Mouse (Mus musculus) forebrain, embryonic 12.5 days (tissue): ENCODE measurements at regions not wholly inside any gene's neighbourhood (a gene's known extent, or its start where the extent isn't known, plus 50 kb on each side); places are given as distances from the start of the nearest gene placed in this dataset.
A peak's percentile ranks its signal among the peaks of the same experiment; 100 is the strongest.

Experiments
- ATAC-seq: fragments of 200-750 bp; cut with Nextera tagmentation; 2 replicates; pipeline ENCODE4 v1.8.0; 2017; ENCODE audit warnings: moderate TSS enrichment; ENCODE audit not compliant: low FRiP score
- H3K27ac ChIP-seq: fragments of 300-500 bp; sonication (generic); 2 replicates; pipeline ENCODE4 v1.5.1; 2016; ENCODE audit warnings: mild to moderate bottlenecking
- H3K27me3 ChIP-seq: fragments of 300-500 bp; sonication (generic); 2 replicates; pipeline ENCODE4 v1.6.1; 2016; ENCODE audit warnings: mild to moderate bottlenecking
- H3K36me3 ChIP-seq: fragments of 300-500 bp; sonication (generic); replicated peaks from 2 replicates; pipeline ENCODE4 v1.6.1; 2016; ENCODE audit warnings: mild to moderate bottlenecking
- H3K4me1 ChIP-seq: fragments of 300-500 bp; sonication (generic); 2 replicates; pipeline ENCODE4 v1.6.1; 2016
- H3K4me2 ChIP-seq: fragments of 300-500 bp; sonication (generic); 2 replicates; pipeline ENCODE4 v1.6.1; 2016; ENCODE audit warnings: mild to moderate bottlenecking, moderate library complexity
- H3K4me3 ChIP-seq: fragments of 300-500 bp; sonication (generic); replicated peaks from 2 replicates; pipeline ENCODE4 v1.5.1; 2016; ENCODE audit warnings: mild to moderate bottlenecking
- H3K9ac ChIP-seq: fragments of 300-500 bp; sonication (generic); 2 replicates; pipeline ENCODE4 v1.6.1; 2016; ENCODE audit warnings: mild to moderate bottlenecking
- H3K9me3 ChIP-seq: fragments of 300-500 bp; sonication (generic); 2 replicates; pipeline ENCODE4 v1.6.1; 2016
- WGBS: fragments of 180-500 bp; shearing (Covaris S2); methylation state at CpG from one replicate; pipeline ENCODE4 v1.1.7; 2016; 5-methylcytosine and 5-hydroxymethylcytosine counted together

DNA sequence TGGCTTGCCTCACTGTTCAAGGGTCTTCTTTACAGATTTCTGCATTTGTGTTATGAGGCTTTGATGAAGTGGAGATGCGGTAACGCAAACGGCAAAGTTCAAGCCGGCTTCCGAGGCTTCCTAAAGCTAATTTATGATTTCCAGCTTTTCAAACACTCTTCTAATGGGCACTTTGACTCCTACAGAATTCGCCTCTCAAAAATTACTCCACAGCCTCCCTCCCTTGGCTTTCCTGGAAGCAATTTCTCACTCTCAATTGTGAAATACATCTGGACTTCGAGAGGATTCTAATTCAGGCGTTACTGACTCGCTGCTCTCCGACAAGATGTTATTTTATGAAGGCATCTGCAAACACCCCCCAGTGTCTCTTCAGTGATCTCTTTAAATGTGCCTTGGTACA is 157.2 kb downstream of the Drd1 start:
- Histone ChIP-seq H3K4me3 (no peak overlapping the region), H3K9ac (no peak overlapping the region), H3K4me2 (no peak overlapping the region), H3K4me1 (peaks cover 4% of the 10 kb centered on the region), H3K27ac (no peak overlapping the region), H3K9me3 (peaks cover 9% of the 10 kb centered on the region; the same call in 1 of the 2 replicates), H3K36me3 (no peaks in the 10 kb centered on the region), H3K27me3 (no peaks in the 10 kb centered on the region)
- WGBS = 63% methylated on average over 10 of the region's 10 CpGs
- ATAC-seq = no peak

DNA sequence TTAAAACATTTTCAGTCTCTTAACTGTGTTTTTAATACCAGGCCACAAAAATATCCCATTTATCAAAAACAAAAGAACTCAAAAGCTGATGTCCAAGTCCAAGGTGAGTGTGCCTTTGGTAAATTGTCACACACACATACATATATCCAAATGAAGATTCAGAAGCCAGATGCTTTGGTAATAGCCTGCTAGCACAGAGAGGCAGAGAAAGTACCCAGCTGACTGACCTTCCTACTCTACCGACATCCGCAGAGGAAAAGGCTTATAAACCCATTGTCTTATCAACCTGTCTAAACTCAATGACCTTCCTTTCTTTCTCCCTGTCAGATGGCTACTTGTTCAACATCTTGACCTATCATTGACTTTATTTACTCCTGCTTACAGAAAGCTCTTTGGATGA is 158.3 kb downstream of the Drd1 start:
- H3K36me3 ChIP-seq = no peaks in the 10 kb centered on the region
- peaks cover 9% of the 10 kb centered on the region; the same call in 1 of the 2 replicates for H3K9me3 ChIP-seq
- H3K27me3 ChIP-seq = no peaks in the 10 kb centered on the region
- H3K4me1 ChIP-seq = no peaks in the 10 kb centered on the region
- H3K27ac ChIP-seq = no peak overlapping the region
- WGBS = 98% methylated on average over 2 of the region's 2 CpGs
- no peak overlapping the region for H3K4me2 ChIP-seq
- no peak overlapping the region for H3K4me3 ChIP-seq
- no peak for ATAC-seq
- no peak overlapping the region for H3K9ac ChIP-seq

DNA sequence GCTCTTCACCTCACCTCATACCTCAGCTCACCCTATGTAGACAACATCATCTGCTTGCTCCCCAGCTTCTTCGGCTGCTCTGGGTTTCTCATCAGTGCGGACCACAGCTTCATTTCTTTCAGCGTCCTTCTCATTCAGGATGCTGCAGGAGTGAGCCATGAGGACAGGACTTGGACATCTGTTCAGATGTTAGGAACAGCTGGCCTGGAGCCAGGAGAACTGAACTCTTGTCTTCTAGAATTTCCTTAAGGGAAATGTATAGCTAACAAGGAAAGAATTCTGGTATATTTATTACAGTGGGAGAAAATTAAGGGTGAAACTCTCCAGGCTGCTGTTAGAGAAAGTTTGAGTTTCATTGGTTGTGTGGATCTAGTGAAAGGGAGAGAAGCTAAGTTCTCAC is 167.1 kb downstream of the Drd1 start:
- ATAC-seq = no peak
- H3K27me3 ChIP-seq = no peaks in the 10 kb centered on the region
- H3K9me3 ChIP-seq = no peaks in the 10 kb centered on the region
- no peak overlapping the region for H3K4me2 ChIP-seq
- no peaks in the 10 kb centered on the region for H3K4me1 ChIP-seq
- no peaks in the 10 kb centered on the region for H3K36me3 ChIP-seq
- H3K9ac ChIP-seq = no peak overlapping the region
- no peak overlapping the region for H3K27ac ChIP-seq
- no peak overlapping the region for H3K4me3 ChIP-seq
- WGBS = 97% methylated on average over 3 of the region's 3 CpGs

DNA sequence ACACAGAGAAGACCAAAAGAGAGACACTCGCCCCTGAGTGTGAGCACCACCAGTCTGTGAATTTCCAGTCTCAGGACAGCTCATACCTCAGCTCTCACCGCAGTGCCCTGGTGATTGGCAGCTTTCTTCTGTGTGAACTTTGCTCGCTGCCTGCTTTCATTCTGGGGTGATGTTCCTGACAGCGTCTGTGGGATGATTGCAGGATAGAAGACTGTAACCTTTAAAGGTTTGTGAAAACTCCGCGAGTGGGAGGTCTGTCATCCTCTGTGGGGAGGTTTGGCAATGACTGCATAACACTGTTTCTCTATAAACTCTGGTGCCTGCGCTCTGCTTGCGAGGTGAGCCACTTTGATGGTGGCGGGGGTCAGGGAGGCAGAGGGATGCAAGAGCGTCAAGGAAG is 169.7 kb downstream of the Drd1 start:
- Histone ChIP-seq H3K4me3 (no peak overlapping the region), H3K4me1 (peaks cover 3% of the 10 kb centered on the region; the same call in 1 of the 2 replicates), H3K9me3 (no peaks in the 10 kb centered on the region), H3K36me3 (no peaks in the 10 kb centered on the region), H3K27me3 (no peaks in the 10 kb centered on the region), H3K9ac (no peak overlapping the region), H3K4me2 (no peak overlapping the region), H3K27ac (no peak overlapping the region)
- 85% methylated on average over 10 of the region's 10 CpGs for WGBS
- no peak for ATAC-seq

DNA sequence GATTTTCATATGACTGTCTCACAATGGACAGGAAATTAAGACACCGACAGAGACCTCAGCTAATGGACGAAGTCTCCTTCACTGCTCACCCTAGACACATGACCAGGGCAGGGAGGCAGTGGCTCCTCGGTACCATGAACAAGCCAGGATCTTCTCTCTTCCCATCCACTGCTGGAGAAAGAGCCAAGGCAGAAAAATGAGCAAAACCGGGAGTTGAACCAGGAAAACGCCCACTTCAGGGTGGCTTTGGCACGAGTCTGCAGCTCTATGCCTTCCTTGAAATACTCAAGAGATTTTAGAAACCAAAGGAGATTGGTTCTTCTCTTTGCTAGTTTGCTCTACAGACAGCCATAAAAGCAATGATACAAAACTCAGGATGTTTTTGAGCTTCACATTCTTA is 172.3 kb downstream of the Drd1 start:
- ATAC-seq = no peak
- H3K4me3 ChIP-seq = no peak overlapping the region
- WGBS = 87% methylated on average over 6 of the region's 6 CpGs
- no peaks in the 10 kb centered on the region for H3K27me3 ChIP-seq
- H3K4me1 ChIP-seq = peaks cover 4% of the 10 kb centered on the region; the same call in 1 of the 2 replicates
- H3K9me3 ChIP-seq = no peaks in the 10 kb centered on the region
- no peak overlapping the region for H3K9ac ChIP-seq
- no peak overlapping the region for H3K27ac ChIP-seq
- H3K4me2 ChIP-seq = no peak overlapping the region
- no peaks in the 10 kb centered on the region for H3K36me3 ChIP-seq

DNA sequence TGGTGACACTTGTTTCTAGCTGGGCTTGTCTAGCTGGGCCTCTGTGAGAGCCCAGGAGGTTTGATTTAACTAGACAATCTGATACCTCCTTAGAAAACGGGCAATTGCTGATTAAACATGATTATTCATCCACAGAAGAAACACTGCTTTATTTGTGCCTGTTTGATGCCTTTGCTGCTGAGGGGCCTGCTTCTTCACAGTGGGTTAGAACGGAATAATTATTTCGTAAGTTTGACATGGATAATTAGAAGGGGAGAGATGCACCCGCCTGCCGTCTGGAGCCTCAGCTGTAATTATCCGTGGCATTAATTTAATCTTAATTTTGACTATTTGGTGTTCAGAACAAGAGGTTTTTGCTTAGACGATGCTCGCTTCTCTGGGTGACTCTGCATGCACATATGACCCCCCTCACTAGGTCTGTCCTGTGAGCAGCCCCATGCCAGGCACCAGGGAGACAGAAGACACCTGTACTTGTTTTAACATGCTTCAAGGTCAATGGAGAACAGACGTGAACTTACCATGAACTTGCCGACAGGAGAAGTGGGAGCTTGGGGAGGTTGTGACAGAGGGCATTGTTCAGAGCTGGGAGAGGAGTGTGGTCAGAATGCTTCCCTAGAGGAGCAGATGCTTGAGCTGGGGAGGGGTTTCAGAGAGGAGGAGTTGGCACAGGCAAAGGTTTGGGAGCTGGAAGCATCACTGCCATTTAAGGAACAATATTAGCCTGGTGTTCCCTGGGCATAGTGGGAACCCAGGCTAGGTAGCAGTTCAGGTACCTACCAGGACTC is 174.8 kb downstream of the Drd1 start:
- Histone ChIP-seq H3K27me3 (no peaks in the 10 kb centered on the region), H3K4me2 (no peak overlapping the region), H3K36me3 (no peaks in the 10 kb centered on the region), H3K4me1 (peaks cover 4% of the 10 kb centered on the region; the same call in 1 of the 2 replicates), H3K9ac (no peak overlapping the region), H3K4me3 (no peak overlapping the region), H3K9me3 (no peaks in the 10 kb centered on the region), H3K27ac (0 out of 2 replicates have a peak overlapping the region, but pooled peaks have one; percentile 13)
- WGBS = 47% methylated on average over 10 of the region's 10 CpGs
- no peak for ATAC-seq

DNA sequence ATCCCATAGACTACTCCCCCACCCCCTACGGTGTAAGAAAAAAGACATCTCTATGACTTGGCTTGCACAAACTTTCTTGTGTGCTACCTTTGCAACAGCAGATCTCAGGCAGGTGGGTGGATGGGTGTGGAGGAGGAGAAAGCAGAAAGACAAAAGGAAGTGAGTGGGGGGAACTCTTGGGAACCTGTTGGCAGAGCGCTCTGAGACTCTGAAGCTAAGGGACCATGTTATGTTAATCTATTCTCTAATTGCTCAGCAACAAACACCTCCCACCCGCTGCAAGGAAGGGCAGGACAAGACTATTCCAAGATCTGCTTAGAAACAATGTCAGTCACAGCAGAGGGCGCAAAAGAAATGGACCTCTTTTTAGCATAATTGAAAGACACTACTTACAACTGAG is 180.0 kb downstream of the Drd1 start:
- H3K4me2 ChIP-seq = no peak overlapping the region
- H3K27me3 ChIP-seq = no peaks in the 10 kb centered on the region
- WGBS = 77% methylated on average over 4 of the region's 4 CpGs

DNA sequence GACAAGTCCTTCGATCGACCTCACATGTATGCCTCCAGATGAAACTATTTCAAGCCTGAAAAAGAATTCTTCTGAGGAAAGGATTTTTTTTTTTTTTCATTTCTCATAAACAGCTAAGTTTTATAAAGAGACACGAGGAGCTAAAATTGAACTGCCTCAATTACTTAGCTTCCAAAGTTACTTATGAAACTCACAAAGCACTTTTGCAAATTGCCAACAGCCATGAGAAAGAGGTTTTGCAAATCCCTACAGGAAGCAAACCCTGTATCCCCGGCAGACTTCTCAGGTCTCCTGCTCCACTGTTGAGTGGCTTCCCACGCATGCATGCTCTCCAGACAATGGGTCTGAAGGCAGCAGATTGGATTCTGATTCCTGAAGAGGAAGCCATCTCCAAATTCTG is 190.2 kb downstream of the Drd1 start:
- no peaks in the 10 kb centered on the region for H3K9me3 ChIP-seq

More for the DNA sequence above, 180.0 kb downstream of the Drd1 start:
- H3K9ac ChIP-seq = no peak overlapping the region
- no peaks in the 10 kb centered on the region for H3K36me3 ChIP-seq
- H3K4me3 ChIP-seq = no peak overlapping the region
- H3K9me3 ChIP-seq = 0 out of 2 replicates have a peak, but pooled peaks cover 4% of the 10 kb centered on the region
- ATAC-seq = no peak
- H3K4me1 ChIP-seq = no peaks in the 10 kb centered on the region
- H3K27ac ChIP-seq = no peak overlapping the region

DNA sequence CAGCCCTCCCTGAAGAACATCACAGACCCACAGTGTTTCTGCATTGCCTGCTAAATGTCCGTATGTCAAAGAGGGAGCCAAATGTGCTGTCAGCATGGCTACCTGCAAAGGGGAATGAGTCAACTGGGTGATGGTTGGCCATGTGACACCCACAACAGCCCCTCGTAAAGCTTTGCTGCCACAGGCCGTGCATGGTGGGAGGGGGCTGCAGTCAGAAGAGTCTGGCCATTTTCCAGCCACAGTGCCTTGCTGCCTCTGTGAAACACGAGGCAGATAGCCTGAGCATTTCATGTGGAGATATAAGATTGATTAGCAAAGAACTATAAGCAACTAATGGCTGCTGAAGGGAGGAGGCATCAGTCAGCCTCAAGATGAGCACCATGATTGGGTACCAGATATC is 193.2 kb downstream of the Drd1 start:
- H3K9ac ChIP-seq = no peak overlapping the region
- peaks cover 4% of the 10 kb centered on the region; the same call in 1 of the 2 replicates for H3K4me1 ChIP-seq
- H3K4me2 ChIP-seq = no peak overlapping the region
- no peaks in the 10 kb centered on the region for H3K36me3 ChIP-seq
- no peak overlapping the region for H3K4me3 ChIP-seq
- H3K27me3 ChIP-seq = no peaks in the 10 kb centered on the region
- ATAC-seq = no peak
- 63% methylated on average over 4 of the region's 4 CpGs for WGBS
- no peaks in the 10 kb centered on the region for H3K9me3 ChIP-seq
- H3K27ac ChIP-seq = no peak overlapping the region

More for the DNA sequence above, 190.2 kb downstream of the Drd1 start:
- H3K4me1 ChIP-seq = peaks cover 4% of the 10 kb centered on the region; the same call in 1 of the 2 replicates
- 86% methylated on average over 5 of the region's 5 CpGs for WGBS
- no peak for ATAC-seq
- H3K4me3 ChIP-seq = no peak overlapping the region
- H3K27ac ChIP-seq = no peak overlapping the region
- H3K27me3 ChIP-seq = no peaks in the 10 kb centered on the region
- H3K4me2 ChIP-seq = no peak overlapping the region
- H3K36me3 ChIP-seq = no peaks in the 10 kb centered on the region
- no peak overlapping the region for H3K9ac ChIP-seq

DNA sequence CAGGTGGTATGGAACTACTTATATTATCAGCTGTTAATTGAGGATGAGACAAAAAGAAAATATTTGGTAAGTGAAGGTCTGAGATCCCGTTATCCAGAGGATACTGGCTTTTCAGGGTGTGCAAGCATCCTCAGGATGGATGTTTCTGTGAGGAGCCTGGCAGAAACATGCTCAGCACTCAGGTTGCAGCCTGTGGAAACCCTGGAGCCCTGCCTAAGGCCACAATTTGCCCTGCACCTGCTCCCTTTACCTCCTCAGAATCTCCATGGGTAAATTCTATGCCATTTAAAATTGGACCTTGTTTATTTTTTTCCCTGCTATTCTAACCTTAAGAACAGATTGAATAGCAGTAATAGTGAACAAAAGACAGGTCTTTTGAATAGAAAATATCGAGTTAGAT is 201.3 kb downstream of the Drd1 start:
- WGBS = 65% methylated on average over 2 of the region's 2 CpGs
- H3K27me3 ChIP-seq = no peaks in the 10 kb centered on the region
- H3K4me2 ChIP-seq = no peak overlapping the region
- no peak overlapping the region for H3K27ac ChIP-seq
- no peak overlapping the region for H3K4me3 ChIP-seq
- H3K4me1 ChIP-seq = no peaks in the 10 kb centered on the region
- no peaks in the 10 kb centered on the region for H3K36me3 ChIP-seq
- no peak overlapping the region for H3K9ac ChIP-seq
- ATAC-seq = no peak
- no peaks in the 10 kb centered on the region for H3K9me3 ChIP-seq

DNA sequence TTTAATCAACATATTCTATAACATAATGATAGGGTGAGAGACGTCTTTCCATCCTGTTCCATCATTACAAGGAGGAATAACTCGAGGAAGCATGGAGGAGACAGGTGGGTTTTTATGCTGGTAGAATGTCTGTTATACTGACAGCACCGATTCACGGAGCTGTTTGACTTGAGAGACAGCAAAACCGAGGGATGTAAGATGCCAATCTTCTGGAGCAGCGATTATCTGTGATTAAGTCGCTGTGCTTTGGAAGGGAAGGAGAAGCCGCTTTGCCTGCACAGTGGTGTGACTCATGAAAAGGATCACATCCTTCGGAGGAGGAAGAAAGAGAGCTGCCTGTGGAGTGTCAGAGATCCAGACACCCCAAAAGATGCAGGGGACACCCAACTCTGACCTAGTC is 205.4 kb downstream of the Drd1 start:
- no peak for ATAC-seq
- Histone ChIP-seq H3K27ac (no peak overlapping the region), H3K9me3 (no peaks in the 10 kb centered on the region), H3K4me1 (no peaks in the 10 kb centered on the region), H3K36me3 (no peaks in the 10 kb centered on the region), H3K4me3 (no peak overlapping the region), H3K9ac (no peak overlapping the region), H3K4me2 (no peak overlapping the region), H3K27me3 (no peaks in the 10 kb centered on the region)
- 80% methylated on average over 9 of the region's 9 CpGs for WGBS

DNA sequence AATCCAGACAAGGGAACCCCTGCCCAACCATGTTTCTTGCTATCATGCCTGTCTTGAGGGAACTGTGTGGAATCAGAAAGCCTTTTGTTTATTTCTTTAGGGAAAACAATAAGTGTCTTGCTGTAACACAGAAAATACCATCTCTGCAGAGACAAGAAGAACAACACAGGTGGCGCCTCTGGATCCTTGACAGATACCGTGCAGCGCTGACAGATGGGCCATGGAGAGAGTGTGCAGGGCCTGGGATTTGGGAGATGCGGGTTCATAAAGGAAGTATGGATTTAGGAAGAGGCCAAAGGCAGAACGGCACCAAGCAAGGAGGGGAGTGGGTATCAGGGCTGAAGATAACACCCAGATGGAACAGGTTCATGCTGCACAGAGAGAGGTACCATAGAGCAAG is 209.3 kb downstream of the Drd1 start:
- WGBS = 84% methylated on average over 5 of the region's 5 CpGs
- no peak for ATAC-seq
- no peak overlapping the region for H3K4me3 ChIP-seq

DNA sequence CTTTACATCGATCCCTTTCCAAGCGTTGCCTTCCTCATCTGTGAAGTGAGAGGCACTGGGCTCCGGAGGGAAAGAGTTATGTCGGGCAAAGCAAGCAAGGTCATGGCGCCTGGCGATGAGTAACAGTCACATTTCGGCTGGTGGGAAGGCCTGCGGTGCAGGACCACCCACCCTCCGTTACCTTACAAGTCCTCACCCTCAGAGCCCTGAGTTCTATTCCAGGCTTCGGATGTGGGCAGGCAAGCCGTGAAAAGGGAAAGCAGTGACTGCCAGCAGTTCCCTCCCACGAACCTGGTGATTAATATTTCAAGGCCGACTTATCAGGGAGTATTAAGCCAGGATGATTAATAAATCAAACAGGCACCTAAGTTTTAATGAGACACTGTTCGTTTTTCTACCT is 209.7 kb downstream of the Drd1 start:
- 92% methylated on average over 14 of the region's 14 CpGs for WGBS
- H3K36me3 ChIP-seq = no peaks in the 10 kb centered on the region
- ATAC-seq = no peak
- no peak overlapping the region for H3K9ac ChIP-seq
- no peaks in the 10 kb centered on the region for H3K9me3 ChIP-seq
- no peaks in the 10 kb centered on the region for H3K27me3 ChIP-seq
- no peaks in the 10 kb centered on the region for H3K4me1 ChIP-seq
- H3K4me2 ChIP-seq = no peak overlapping the region
- H3K27ac ChIP-seq = no peak overlapping the region
- H3K4me3 ChIP-seq = no peak overlapping the region

More for the DNA sequence above, 209.3 kb downstream of the Drd1 start:
- Histone ChIP-seq H3K9ac (no peak overlapping the region), H3K27ac (no peak overlapping the region), H3K27me3 (no peaks in the 10 kb centered on the region), H3K4me1 (no peaks in the 10 kb centered on the region), H3K9me3 (no peaks in the 10 kb centered on the region), H3K36me3 (no peaks in the 10 kb centered on the region), H3K4me2 (no peak overlapping the region)
